Mouse (Mus musculus): ENCODE measurements around the gene Zfp953.
"Not testable (repeated sequence)": the region's sequence is repeated elsewhere in the genome, so short reads cannot be mapped to it uniquely, and the experiment has no call there.

Zfp953 gene

GRCm38 (mm10) chr13:67360131-67360744, at the start of gene Zfp953, which contains the start of gene Gm28044:
Zfp953 (minus strand) TSS chr13:67360605.
Gm28044 (minus strand) TSS chr13:67360536.
- DNase-seq (ENCODE audit: low spot score): peak; percentile 92

GRCm38 (mm10) chr13:67399183-67399903, 38.9 kb upstream of the Zfp953 start, which contains the start of gene Zfp429:
Zfp429 (minus strand) TSS chr13:67399819.
- peak; percentile 70 for DNase-seq (ENCODE audit: low spot score)

- DNase-seq (ENCODE audit: low spot score): not testable (repeated sequence)
Observed at GRCm38 (mm10) chr13:67376255-67376654, 15.8 kb upstream of the Zfp953 start.

GRCm38 (mm10) chr13:67375050-67375911, 14.9 kb upstream of the Zfp953 start, which contains the start of the genes Gm28041 and Zfp456:
Gm28041 (minus strand) TSS chr13:67375733.
Zfp456 (minus strand) TSS chr13:67375810.
- DNase-seq (ENCODE audit: low spot score): peak; percentile 73

GRCm38 (mm10) chr13:67351854-67352253, 8.6 kb downstream of the Zfp953 start:
- DNase-seq (ENCODE audit: low spot score): no peak

- DNase-seq (ENCODE audit: low spot score): no peak
Observed at GRCm38 (mm10) chr13:67343422-67343821, 17.0 kb downstream of the Zfp953 start.

- no peak for DNase-seq (ENCODE audit: low spot score)
Observed at GRCm38 (mm10) chr13:67332877-67333276, 27.5 kb downstream of the Zfp953 start.

GRCm38 (mm10) chr13:67332019-67332724, 28.2 kb downstream of the Zfp953 start, which contains the start of gene Zfp595:
Zfp595 (minus strand) TSS chr13:67332570.
- peak; percentile 85 for DNase-seq (ENCODE audit: low spot score)

- DNase-seq (ENCODE audit: low spot score): no peak
Observed at GRCm38 (mm10) chr13:67306718-67307117, 53.7 kb downstream of the Zfp953 start.

- peak; percentile 87 for DNase-seq (ENCODE audit: low spot score)
Observed at GRCm38 (mm10) chr13:67305822-67306672, 54.4 kb downstream of the Zfp953 start, which contains the start of gene Zfp457. Zfp457 (minus strand) TSS chr13:67306485.

Measured in urinary bladder, postnatal 14 days (tissue).